Mouse (Mus musculus): ENCODE data around the gene Nyap2.
A peak's percentile ranks its signal among the peaks of the same experiment; 100 is the strongest.

The Nyap2 gene

GRCm38 (mm10) chr1:81076831-81077664 lies at the start of gene Nyap2:
Gene Nyap2, plus strand, starts transcription at chr1:81076950.
- DNase-seq = peak; percentile 58

- no peak for DNase-seq
These were observed 33.6 kb upstream of the Nyap2 start for GRCm38 (mm10) chr1:81042907-81043868.

GRCm38 (mm10) chr1:81058340-81058739 lies 18.4 kb upstream of the Nyap2 start:
- no peak for DNase-seq

GRCm38 (mm10) chr1:81058835-81059234 lies 17.9 kb upstream of the Nyap2 start:
- no peak for DNase-seq

- DNase-seq = no peak
These were observed 13.9 kb upstream of the Nyap2 start for GRCm38 (mm10) chr1:81062811-81063210.

- peak; percentile 47 for DNase-seq
These were observed 491 bp upstream of the Nyap2 start for GRCm38 (mm10) chr1:81076259-81076658.

- DNase-seq = no peak
These were observed 1.0 kb downstream of the Nyap2 start for GRCm38 (mm10) chr1:81077665-81078314.

GRCm38 (mm10) chr1:81087485-81087884 lies 10.7 kb downstream of the Nyap2 start:
- no peak for DNase-seq

- DNase-seq = no peak
These were observed 13.7 kb downstream of the Nyap2 start for GRCm38 (mm10) chr1:81090400-81090799.

GRCm38 (mm10) chr1:81090979-81091378 lies 14.2 kb downstream of the Nyap2 start:
- DNase-seq = no peak

- no peak for DNase-seq
These were observed 15.3 kb downstream of the Nyap2 start for GRCm38 (mm10) chr1:81092056-81092455.

GRCm38 (mm10) chr1:81092886-81093285 lies 16.1 kb downstream of the Nyap2 start:
- no peak for DNase-seq

GRCm38 (mm10) chr1:81098950-81099349 lies 22.2 kb downstream of the Nyap2 start:
- DNase-seq = no peak

GRCm38 (mm10) chr1:81101749-81102148 lies 25.0 kb downstream of the Nyap2 start:
- no peak for DNase-seq

GRCm38 (mm10) chr1:81119732-81120131 lies 43.0 kb downstream of the Nyap2 start:
- no peak for DNase-seq

GRCm38 (mm10) chr1:81132007-81132712 lies 55.4 kb downstream of the Nyap2 start:
- no peak for DNase-seq

- DNase-seq = no peak
These were observed 67.1 kb downstream of the Nyap2 start for GRCm38 (mm10) chr1:81143855-81144254.

GRCm38 (mm10) chr1:81145576-81145975 lies 68.8 kb downstream of the Nyap2 start:
- DNase-seq = no peak

GRCm38 (mm10) chr1:81169245-81169644 lies 92.5 kb downstream of the Nyap2 start:
- no peak for DNase-seq

- no peak for DNase-seq
These were observed 96.0 kb downstream of the Nyap2 start for GRCm38 (mm10) chr1:81172703-81173102.

GRCm38 (mm10) chr1:81173303-81173702 lies 96.6 kb downstream of the Nyap2 start:
- no peak for DNase-seq

- no peak for DNase-seq
These were observed 103.0 kb downstream of the Nyap2 start for GRCm38 (mm10) chr1:81179725-81180124.
